Mouse (Mus musculus) liver, postnatal 0 days (tissue): Measurements from ENCODE around the gene Nr4a1.

Experiments
- CTCF ChIP-seq: sonication (generic); IDR thresholded peaks from 2 replicates; pipeline ENCODE4 v1.5.1; 2016; ENCODE audit warnings: antibody characterized with exemption, low read depth
- EP300 ChIP-seq: IDR thresholded peaks from 2 replicates; pipeline ENCODE4 v1.6.1; 2016; ENCODE audit warnings: antibody characterized with exemption, low read depth, mild to moderate bottlenecking

DNA sequence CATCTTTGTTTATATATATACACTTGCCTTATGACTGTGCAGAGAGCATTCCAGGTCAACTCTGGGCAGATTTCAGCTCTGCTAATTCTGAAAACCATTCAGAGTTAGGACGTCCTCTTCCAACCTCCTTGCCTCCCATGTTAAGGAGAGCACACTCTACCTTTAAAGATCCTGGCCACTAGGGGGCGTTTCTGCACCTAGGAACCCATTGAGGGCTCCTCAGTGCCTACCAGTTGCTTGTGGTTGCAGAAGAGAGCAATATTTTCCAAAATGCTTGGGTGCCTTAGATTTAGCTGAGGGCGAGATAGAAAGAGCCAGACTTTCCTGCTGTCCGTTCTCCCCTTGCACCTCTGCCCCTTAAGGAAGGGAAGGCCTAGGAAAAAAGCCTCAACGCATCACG, 43.8 kb upstream of the Nr4a1 start:
- TF ChIP-seq CTCF (peak; percentile 79), EP300 (no peak)
